Mouse (Mus musculus) adrenal gland, adult 2 months (tissue): ENCODE measurements around the gene Plekho1. TPM values are rescaled to one million over a fixed set of nuclear protein-coding genes. Genes with fewer than 3 reads are reported as not detected.
"Not testable (repeated sequence)": the region's sequence is repeated elsewhere in the genome, so short reads cannot be mapped to it uniquely, and the experiment has no call there.

Experiments used
- DNase-seq: peaks from one replicate; pipeline ENCODE4 v3.0.0; 2021
- polyA plus RNA-seq: library from polyadenylated mRNA; depleted of rRNA; stranded (reverse); fragments of >200 nt; gene quantifications from 2 replicates; pipeline ENCODE4 v1.2.3, GENCODE M21; 2012
- total RNA-seq, 2 experiments: library from RNA; stranded (reverse); gene quantifications; 2 replicates each; pipeline ENCODE4 v1.2.3; 2021

Plekho1 gene
- total and polyA plus RNA-seq, 3 experiments, result 12.9 to 24.7 (median 13.8) TPM

DNA sequence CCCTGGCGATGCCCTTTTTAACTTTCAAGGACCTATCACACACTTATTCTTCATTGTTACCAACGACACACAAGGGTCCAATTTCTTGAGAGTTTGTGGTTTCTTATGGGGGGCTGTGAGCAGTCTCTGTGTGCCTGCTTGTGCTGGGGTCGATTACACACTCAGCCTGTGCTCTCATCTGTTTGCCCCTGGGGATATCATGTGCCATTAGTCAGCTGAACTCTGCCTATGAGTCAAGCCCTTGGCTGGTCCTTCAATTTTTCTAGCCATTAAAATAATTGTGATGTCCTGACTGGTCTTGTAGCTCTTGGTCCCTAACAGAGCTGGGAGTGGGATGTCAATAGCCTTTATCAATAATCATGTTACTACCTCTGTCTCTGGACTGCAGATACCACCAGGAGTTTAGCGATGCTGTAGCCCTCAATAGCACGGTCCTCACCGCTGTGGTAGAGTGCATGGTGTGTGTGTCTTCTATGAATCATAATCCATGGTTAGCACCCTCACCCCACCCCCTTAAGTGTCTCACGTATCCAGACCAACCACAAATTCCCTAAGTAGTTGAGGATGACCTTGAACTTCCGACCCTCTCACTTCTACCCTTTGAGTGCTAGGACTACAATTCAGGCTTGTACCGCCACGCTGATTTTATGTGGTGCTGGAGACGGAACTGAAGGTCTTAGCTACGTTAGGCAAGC is 15.4 kb downstream of the Plekho1 start:
- no peak for DNase-seq

DNA sequence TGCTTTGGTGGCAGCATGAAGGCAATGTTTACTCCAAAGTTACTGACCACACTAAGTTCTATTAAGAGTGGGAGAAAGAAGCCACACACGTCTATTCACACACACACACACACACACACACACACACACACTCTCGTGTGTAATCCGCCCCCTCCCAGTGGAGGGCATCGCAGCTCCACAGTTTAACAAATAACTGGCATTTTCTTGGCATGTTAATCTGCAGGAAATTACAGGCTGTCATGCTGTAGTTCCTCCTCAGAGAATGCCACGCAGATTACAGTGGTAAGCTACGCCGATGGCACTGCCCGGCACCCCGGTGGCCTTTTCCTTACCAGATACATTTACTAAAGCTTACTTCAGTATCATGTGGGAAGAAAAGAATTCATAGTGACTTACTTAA is 17.5 kb downstream of the Plekho1 start:
- no peak for DNase-seq

DNA sequence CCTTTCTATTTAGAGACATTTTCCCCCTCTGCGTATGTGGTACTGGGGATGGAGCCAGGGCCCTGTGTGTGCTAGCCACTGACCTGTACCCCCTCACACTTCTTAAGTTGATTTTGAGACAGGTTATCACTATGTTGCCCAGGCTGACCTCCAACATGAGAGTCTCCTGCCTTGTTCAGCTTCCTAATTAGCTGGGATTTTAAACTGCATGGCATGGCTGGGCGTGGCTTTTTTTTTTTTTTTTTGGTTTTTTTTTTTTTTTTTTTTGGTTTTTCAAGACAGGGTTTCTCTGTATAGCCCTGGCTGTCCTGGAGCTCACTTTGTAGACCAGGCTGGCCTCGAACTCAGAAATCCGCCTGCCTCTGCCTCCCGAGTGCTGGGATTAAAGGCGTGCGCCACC is 18.2 kb downstream of the Plekho1 start:
- not testable (repeated sequence) for DNase-seq

DNA sequence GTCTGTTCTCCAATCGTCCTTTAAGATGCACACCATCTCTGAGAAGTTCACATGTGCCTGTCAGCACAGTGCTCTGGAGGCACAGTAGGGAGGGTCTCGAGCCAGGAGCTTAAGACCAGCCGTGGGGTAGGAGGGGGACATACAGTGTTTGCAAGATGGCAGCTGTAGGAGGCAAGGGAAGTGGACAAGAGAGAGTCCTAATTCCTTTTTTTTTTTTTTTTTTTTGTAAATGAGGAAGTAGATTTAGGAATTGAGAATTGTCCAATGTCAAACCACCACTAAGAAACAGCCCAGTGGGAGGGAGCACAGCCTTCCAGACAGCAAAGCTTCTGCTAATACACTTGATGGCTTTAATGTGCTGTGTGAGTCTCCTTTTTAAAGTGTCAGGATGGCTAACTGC is 18.7 kb downstream of the Plekho1 start:
- DNase-seq, result no peak

DNA sequence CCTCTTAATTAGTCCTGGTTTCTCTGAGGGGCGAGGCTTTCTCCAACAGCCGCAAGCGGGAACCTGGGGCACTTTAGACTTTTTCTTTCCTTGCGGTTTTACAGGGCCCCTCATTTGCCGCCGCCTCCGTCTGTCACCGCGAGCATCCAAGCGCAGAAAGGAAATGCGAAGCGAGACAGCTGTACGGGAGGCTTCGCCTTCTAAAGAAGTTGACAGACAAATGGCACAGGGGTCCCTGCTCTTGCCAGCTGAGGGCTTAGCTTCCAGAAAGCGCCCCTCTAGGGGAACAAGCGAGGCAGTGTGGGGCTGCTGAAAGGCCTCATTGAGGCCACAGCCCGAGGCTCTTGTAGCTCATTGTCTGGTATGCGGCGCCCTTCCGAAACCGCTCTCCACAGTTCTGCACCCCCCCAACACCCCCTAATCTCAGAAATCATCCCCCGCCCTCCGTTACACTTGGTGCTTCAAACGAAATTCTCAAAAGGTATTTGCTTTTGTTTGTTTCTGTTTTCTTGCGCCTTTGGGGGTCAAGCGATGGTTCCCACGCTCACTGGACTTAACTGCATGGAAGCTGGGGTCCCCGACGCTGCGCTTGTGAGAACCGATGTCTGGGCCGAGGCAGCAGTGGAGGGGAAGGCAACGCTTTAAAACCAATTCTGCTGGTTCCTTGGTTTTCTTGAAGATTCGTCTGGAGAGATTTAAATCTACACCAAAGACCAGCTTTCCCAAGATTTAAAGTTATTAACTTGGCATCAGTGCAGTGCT is 22.7 kb downstream of the Plekho1 start:
- no peak for DNase-seq

DNA sequence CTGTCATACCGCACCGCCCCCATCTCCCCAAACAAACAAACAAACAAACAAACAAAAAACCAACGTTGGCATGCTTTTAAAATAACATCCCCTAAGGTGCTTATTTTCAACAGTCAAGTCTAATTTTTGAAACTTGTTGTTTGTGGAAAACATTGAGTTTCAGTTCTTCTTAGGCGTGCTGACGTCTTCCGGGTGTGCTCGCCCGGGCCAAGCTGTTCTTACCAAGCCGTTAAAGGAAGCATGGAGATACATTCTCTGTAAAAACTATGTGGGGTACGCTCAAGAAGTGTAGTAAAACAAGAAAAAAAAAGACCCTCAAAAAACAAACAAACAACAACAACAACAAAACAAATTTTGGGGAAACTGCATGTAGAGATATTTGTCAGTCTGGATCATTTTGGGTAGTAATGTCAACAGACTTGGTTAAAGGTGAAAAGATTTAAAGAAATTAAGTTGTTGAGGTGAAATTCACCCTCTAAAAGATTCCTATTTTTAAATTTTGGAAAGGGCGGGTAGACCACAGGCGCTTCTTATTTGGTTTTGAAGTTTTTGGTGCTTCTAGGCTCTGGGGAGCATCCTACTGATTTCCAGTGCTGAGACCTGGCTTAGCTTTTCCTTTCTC is 23.4 kb downstream of the Plekho1 start:
- DNase-seq, result no peak

DNA sequence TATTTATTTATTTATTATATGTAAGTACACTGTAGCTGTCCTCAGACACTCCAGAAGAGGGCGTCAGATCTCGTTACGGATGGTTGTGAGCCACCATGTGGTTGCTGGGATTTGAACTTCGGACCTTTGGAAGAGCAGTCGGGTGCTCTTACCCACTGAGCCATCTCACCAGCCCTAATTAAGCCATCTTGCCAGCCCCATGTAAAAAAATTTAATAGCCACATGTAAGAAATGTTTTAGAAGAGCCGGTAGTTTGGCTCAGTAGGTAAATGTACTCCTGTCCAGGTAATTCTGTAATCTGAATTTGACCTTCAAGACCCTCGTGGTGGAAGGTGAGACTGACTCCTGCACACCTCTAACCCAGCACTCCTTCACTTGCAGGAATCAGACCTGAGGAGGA is 25.1 kb downstream of the Plekho1 start:
- DNase-seq, result not testable (repeated sequence)

DNA sequence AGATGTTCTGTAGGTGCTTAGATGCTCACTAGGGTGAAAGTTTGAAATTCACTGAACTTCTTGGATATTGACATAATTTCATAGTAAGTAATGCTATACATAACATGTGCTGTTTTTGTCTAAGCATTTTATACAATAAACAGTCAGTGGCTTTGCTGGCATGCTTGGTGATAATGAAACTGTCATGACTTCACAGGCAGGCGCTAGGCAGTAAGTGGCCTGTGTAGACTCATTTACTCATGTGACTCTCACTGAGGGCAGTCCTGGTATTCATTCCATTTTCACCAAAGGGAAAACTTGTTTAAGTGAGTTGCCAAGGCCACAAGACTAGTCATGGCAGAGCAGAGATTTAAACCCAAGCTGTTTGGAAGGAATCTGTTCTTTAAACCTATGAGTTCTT is 26.5 kb downstream of the Plekho1 start:
- no peak for DNase-seq

DNA sequence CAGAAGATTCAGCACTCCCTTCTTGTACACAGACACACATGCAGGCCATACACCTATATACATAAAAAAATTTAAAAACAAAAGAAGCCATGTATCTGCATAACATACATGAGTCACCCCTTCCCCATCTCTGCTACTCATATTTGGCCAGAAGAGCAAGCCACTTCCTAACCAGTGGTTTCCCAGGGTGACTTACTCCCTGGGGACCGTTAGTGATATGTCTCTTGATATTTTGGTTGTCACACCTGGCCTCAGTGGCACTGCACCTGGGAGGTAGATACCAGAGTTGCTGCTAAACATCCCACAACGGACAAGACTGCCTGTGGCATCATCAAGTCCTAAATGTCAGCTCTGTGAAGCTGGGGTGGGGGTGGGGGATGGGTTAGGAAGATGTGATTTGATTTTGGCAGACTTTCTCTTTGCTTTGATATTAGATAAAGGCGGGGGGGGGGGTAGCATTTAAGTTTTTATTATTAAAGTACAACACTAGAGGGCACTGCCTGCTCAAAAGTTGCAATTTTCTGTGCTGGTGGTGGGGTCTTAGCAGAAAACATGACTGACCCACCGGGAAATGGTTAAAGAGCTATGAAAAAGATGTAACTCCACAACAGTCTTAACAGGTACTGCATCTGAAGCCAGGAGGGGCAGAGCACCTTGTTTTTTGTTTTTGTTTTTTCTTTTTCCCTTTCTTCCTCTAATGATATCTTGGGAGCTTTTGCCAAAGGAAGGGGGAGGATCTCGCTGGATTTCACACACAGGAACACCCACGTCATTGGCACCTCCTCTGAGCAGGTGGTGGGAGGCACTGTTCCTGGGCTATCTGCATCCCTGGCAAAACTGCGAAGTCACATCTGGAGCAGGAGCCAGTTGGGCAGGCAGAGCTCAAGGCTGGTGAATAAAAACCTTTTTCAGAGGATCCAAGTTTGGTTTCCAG is 30.0 kb downstream of the Plekho1 start:
- DNase-seq, result no peak

DNA sequence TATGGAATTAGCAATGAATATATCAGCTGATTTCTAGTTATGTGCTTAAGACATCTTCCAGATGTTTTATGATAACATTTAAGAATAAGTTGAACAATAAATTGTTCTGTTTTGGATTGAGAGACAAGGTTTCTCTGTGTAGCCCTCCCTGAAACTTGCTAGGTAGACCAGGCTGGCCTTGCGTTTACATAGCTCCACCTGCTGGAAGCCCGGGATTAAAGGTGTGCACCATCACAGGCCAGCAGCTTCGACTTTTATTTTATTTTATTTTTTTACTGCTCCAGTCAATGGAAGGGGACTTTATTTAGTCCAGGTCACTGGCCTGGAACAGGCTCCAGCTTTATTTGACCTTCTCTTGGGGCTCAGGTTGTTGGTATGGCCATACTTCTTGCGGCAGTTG is 32.1 kb downstream of the Plekho1 start:
- DNase-seq, result no peak

DNA sequence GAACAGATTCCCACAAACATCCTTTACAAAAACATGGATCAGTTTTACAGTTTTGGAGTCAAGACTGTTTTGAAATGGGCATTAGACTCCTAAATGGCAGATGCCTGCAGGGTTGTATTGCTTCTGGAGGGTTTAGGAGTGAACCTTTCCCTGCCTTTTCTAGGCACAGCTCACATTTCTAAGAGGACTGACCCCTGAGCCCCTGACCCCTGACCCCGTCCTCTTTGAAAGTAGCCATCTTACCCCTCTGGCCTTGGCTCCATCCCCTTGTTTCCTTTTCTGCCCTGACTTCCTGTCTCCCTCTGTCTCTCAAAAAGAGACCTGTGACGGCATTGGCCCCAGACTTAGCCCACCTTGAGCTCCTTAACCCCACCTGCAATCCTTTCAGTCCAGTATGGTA is 32.6 kb downstream of the Plekho1 start:
- DNase-seq, result no peak

DNA sequence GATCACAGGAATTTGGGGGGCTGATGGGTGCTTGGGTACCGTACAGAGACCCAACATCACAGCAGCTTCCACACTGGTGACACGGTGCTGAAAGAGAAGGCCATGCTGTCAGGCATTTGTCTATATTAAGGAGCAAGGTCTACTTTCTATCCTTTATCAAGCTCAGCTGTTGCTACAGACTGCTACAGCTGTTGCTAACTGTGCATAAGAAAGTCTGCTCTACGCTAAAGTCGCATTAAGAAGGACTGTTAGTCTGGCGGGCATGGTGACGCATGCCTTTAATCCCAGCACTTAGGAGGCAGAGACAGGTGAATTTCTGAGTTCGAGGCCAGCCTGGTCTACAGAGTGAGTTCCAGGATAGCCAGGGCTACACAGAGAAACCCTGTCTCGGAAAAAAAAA is 33.6 kb downstream of the Plekho1 start:
- not testable (repeated sequence) for DNase-seq

DNA sequence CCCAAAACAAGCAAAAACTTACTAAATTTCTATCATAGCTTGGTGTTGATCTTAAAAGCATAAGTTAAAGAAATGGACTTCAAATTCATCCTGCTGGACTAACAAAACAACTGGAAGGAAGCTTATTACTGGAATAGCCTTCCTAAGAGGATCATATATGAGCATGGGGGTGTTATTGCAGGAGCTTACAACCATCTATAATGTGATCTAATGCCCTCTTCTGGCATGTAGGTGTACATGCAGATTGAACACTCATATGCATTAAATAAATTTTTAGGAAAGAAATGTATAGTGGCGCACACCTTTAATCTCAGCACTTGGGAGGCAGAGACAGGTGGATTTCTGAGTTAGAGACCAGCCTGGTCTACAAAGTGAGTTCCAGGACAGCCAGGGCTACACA is 36.0 kb downstream of the Plekho1 start:
- DNase-seq, result no peak

DNA sequence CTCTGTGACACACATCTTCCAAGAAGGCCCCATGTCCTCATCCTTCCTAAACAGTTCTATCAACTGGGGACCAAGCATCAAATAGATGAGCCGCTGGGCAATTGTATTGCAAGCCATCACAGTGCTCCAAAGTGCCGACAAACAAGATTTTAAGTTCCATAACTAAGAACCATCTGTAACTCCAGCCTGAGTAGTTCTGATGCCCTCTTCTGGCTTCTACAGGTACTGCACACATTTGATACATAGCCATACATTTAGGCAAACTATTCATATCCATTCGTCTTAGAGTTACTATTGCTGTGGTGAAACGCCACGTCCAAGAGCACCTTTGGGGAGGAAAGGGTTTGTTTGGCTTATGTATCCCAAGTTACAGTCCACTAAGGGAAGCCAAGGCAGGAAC is 36.7 kb downstream of the Plekho1 start:
- no peak for DNase-seq

DNA sequence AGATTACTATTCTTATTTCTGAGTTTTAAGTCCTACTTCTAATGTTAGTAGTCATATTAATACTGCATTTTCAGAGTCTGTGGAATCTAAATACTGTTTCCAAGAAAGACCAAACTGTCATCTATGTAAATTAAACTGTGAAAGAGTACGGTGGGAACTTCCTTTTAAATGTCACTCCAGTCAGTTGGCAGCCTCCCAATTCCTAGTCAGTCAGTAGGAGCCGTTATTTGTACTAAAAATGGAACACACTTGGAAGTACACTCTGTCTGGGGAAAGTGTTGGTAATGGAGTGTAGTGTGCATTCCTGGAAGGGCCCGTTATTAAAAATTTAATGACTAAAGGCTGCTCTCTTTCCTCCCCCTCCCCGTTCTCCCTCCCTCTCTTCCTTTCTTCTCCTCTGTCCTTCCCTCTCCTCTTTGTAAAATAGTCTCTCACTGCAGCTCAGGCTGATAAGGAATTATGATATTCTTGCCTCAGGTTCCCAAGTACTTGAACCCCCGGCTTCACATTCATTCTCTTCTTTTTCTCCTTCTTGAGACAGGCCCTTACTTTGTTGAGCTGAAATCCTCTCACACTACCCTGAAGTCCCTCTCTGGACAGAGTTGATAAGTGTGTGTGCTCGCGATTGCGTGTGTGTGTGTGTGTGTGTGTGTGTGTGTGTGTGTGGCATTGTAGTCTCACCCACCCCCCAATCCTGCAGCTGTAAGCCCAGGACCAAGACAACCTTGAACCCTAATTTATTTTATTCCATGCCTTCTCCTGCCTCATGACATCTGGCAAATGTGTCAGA is 38.2 kb downstream of the Plekho1 start:
- DNase-seq, result no peak

DNA sequence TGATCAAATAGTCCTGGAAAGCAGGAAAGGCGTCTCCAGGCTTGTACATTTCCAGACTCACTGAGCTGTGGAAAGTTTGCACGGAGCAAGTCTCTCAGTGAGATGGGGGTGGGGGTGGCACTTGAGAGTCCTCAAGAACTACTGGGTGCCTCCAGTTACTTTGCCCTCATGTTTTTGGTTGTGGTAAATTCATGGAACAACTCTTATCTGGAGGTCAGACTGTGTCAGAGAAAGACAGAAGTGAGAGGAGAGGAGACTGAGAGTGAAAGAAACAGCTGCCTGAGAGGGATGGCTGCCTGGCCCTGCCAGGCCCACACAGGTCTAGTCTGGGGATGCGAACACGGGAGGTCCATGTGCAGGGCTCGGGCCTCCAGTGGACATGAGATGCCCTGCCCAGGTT is 40.5 kb downstream of the Plekho1 start:
- DNase-seq, result no peak

DNA sequence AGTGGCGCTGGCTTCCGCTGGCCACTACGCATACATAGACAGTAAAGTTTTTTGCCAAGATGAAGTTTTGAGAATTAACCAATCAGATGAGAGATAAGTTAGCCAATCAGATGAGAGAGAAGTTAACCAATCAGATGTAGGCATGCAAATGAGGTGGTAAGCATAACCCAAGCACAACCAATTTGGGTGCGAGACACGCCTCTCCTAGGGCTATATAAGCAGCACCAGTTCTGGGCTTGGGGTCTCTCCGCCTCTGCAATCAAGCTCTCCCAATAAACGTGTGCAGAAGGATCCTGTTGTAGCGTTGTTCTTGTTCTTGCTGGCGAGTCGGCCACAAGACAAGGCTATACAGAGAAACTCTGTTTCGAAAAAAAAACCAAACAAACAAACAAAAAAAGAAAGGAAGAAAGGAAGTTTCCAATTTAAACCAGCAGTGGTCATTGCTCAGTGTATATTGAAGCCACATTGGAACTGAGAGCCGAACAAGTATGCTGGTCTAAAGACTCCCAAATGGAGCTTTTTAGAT is 41.1 kb downstream of the Plekho1 start:
- DNase-seq, result not testable (repeated sequence)

DNA sequence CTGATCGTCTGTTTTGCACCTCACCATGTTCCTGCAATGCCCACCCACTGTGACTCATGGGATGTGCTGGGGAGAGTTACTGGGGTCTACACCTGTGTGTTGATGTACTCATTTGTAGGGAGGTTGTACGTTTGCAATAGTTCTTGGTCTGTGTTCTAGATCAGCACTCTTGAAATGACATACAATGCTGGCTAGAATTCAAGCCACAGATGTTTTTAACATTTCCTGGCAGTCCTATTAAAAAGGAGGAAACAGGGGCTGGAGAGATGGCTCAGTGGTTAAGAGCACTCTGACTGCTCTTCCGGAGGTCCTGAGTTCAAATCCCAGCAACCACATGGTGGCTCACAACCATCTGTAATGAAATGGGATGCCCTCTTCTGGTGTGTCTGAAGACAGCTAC is 42.3 kb downstream of the Plekho1 start:
- no peak for DNase-seq

DNA sequence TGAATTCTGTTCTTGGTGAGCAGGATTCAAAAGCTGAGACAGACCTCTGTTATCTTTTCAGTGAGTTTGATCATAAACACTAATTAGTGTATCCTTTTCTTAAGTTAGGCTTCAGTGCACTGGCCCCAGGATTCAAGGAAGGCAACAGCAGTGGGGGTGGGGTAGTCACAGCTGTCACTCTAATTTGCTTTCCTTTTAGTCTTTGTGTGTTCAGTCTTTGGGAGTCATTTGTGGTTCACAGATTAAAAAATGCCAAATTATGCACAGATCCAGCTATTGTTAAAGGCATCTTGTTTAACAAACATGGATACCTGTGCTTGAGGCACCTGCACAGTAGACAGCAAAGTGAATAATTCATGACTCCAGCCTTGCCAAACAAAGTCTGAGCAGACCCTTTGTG is 42.8 kb downstream of the Plekho1 start:
- no peak for DNase-seq

DNA sequence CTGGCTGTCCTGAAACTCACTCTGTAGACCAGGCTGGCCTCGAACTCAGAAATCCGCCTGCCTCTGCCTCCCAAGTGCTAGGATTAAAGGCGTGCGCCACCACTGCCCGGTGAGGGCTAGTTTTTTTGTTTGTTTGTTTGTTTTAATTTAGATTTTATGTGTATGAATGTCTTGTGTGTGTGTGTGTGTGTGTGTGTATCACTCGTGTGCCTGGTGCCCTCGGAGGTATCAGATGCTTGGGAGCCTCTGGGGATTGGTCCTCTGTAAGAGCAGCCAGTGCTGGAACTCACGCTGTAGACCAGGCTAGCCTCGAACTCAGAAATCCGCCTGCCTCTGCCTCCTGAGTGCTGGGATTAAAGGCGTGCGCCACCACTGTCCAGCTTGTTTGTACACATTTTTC is 44.2 kb downstream of the Plekho1 start:
- not testable (repeated sequence) for DNase-seq
